Mouse (Mus musculus): ENCODE measurements at regions not wholly inside any gene's neighbourhood (a gene's known extent, or its start where the extent isn't known, plus 50 kb on each side); places are given as distances from the start of the nearest gene placed in this dataset.
A peak's percentile ranks its signal among the peaks of the same experiment; 100 is the strongest.

DNA sequence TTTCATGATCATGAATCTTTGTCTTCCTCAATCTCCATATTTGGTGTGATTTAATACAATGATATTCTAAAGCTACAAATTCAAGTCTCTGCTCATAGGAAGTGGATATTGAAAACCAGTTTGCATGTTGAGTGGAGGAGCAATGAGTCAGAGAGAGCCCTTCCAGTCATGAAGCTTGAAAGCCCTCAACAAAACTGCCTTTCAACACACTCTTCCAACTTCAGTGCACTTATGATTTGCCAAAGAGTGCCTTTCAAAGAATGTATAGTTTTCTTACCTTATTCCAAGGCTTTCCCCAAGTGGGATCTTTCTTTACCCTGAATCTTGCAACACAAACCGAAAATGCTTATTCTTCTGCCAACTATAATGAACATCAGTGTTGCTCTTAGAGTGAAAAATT is 690.6 kb downstream of the Hdgfl1 start:
- no peak for DNase-seq

- DNase-seq = no peak
Measured at GRCm38 (mm10) chr13:26061322-26061721, 708.6 kb downstream of the Hdgfl1 start.

GRCm38 (mm10) chr13:26037699-26038098 is 732.3 kb downstream of the Hdgfl1 start:
- DNase-seq = no peak

DNA sequence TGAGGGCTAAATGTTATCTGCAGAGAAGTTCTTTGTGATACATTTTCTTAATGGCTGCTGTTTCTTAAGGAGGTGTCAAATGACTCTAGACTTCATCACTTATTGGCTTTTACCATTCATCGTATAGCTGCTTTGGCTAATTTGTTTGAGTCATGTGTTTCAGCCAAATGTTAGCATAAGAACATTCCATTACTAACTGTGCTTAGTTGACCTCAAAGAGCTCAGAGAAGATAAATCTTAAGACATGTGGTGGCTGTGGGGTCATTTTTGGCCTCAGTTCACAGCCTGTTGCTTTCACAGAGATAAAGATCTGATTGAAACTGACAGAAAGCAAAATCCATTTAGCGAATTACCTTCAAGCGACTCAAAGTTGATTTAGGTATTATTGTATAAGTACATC is 743.6 kb downstream of the Hdgfl1 start:
- no peak for DNase-seq

DNA sequence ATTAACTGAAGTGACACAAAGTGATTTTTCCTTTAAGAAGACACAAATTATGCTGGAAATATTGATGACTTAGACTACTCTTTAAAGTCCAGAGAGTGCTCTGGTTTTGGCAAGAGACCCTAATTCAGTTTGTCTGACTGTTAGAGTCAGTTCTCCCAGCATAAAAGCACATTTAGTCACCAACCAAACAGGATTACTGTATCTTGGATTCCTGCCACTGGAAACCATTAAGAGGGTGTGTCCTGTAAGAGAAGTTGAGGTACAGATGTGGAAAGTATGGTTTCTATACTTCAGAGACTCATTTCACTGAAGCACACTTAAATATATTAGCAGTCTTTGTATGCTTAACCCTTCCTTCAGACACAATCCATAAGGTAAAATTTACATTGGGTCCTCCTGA is 745.3 kb downstream of the Hdgfl1 start:
- DNase-seq = no peak

DNA sequence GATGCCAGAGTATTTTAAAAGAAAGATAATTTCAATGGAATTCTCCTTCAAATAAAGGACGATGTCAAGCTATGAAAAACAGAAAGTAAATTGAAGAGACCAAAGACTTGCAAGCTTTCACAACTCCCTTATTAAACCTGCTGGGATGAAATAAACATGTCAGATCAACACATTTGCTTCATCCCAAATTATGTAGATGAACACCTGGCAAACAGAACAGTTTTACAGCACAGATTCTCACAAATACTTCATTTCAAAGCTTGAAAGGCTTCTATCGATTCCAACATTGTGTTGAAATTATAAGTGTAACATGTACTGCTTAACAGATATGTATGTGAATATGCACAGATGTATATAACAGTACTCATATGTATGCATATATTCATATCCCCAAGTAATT is 749.5 kb downstream of the Hdgfl1 start:
- no peak for DNase-seq

- peak in 1 of 2 experiments; percentile 26 for DNase-seq
Measured at GRCm38 (mm10) chr13:26009131-26009530, 738.8 kb upstream of the Nrsn1 start.

GRCm38 (mm10) chr13:26004768-26005560 is 734.7 kb upstream of the Nrsn1 start:
- DNase-seq = no peak

- DNase-seq = no peak
Measured at GRCm38 (mm10) chr13:25993526-25993925, 723.2 kb upstream of the Nrsn1 start.

DNA sequence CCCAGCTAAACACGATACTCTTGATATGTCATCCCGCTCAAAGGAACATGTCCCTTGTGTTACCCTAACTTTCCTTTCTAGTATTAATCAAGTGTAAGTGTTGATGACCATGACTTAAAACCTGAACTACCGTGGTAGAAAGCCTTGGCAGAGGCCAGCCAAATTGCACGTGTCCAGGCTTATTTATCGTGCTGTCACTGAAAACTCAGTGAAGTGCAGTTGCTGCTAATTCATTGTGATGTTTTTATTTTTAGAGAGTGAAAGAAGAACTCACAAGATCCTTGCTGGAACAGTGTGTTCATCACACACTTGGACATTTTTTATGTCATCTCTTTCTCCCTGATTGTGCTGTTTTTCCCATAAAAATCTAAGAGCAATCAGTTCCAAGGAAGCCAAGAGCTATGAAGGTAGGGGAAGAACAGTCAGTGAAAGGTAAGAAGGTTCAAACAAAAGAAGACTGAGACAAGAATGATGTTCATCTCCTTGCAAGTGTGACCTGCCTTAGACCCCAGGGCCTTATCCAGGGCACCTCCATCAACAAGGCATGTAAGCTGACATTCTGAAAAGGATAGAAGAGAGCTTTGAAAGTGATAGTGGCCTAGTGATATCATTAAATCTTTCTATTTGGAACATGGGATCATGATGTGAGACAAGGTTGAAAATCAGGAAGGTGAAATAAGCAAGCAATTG is 718.9 kb upstream of the Nrsn1 start:
- no peak for DNase-seq

- DNase-seq = no peak
Measured at GRCm38 (mm10) chr13:25984535-25984934, 714.2 kb upstream of the Nrsn1 start.

DNA sequence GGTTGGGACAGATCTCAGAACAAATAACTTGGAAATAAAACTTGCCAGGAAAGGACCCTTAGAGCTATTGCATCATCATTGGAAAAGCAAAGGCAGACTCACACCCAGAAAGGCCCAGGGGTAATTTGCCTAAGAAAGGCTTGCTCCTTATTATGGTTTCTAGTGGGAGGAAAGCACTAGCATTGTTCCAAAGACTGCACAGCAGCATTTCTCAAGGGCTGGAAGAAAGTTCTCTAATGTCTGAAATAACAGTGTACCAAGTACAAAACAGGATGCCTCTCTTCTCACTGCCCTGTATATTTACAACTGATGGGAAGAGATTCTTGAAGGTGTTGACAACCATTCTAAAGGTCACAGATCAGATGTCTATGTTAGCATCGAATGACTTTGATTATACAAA is 713.4 kb upstream of the Nrsn1 start:
- no peak for DNase-seq

DNA sequence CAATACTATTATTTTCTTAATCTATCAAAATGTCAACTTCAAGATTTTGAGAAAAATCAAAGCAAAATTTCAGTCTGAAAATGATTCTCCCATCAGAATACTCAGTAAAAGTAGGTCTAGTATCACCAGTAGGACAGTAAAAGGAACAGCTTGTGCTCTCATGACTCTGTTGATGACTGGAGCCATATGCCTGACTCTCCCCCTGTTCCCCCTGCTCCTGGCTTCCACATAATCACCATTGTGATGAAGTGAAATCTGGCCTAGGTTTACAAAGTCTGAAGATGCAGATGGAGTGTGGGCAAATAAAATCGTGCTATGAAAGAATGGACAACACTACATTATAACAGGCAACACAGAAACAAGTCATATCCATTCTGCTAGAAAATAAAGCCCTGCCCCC is 708.3 kb upstream of the Nrsn1 start:
- DNase-seq = no peak

DNA sequence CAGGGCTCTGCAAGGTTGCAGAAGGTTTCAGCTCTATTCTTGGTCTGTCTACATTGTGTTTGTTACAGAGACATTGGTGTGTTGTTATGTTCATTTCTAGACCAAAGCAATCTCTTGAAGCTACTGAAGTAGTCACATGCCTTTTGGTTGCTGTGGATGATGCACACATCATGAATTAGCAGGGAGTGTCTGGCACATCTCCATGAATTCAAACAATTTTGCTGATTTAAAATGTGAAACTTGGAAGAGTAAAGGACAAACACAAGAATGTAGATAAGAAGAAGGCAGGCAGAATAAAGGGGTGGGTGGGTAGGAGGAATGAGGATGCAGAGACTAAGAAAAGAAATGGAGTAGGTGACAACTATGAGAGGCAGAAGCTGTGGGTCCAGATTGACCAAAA is 688.3 kb upstream of the Nrsn1 start:
- no peak for DNase-seq

- DNase-seq = no peak
Measured at GRCm38 (mm10) chr13:25958153-25958466, 687.8 kb upstream of the Nrsn1 start.

GRCm38 (mm10) chr13:25957451-25958152 is 687.3 kb upstream of the Nrsn1 start:
- no peak for DNase-seq

- DNase-seq = no peak
Measured at GRCm38 (mm10) chr13:25937631-25938030, 667.3 kb upstream of the Nrsn1 start.

- DNase-seq = no peak
Measured at GRCm38 (mm10) chr13:25933783-25934182, 663.5 kb upstream of the Nrsn1 start.

DNA sequence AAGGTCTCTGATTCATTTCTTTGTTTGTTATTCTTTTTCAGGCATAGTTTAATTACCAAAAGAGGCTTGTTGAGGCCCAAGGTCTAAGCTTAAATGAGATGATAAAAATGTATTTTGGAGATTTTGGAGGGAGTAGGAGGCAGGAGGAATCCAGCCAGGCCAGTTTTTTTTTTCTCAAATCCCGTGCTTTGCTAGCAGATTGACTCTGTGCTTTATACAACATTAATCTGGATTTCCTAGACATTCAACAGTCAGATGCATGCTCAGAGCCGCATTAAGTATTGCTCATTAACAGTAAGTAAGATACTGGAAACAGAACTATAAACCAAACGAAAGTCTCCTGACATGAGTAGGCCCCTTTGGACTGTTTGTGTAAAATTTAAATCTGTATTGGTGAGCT is 662.9 kb upstream of the Nrsn1 start:
- DNase-seq = no peak

GRCm38 (mm10) chr13:25932810-25933209 is 662.5 kb upstream of the Nrsn1 start:
- peak; percentile 7 to 26 for DNase-seq

DNA sequence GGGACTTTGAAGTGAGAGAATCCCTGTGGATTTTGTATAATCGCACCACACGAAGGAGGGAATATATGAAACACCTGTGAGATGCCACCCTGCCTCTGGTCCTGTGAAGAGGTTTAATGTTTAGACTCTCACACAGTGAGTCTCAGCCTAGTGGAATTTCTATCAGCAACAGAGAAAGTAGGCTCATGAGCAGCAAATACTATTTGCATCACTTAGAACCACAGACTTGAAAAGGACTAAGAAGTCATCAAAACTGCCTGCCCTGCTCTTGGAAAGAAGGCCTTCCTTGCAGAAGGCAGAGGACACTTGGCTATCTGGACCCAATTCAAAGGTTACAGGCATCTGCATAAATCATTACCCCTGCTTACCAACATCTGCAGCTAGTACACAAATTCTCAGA is 662.1 kb upstream of the Nrsn1 start:
- no peak for DNase-seq

DNA sequence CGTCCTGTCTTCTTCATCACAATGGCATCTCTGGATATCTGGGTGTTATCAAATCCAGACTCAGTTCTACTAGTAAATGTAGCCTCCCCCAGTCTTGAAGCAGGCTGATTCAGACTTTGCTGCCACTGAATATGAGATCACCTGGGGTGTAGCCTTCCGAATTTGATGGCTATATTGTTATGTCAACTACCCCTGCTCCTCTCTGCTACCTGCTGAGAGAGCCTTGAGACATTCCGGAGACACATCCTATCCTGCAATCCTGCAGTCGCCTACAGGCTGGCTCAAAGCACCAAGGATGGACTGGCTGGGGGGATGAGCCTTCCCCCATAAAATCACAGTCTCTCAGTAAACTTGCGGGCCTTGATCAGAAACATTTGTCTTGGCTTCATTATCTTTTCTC is 655.4 kb upstream of the Nrsn1 start:
- no peak for DNase-seq

GRCm38 (mm10) chr13:25899871-25900270 is 629.6 kb upstream of the Nrsn1 start:
- DNase-seq = no peak

- DNase-seq = no peak
Measured at GRCm38 (mm10) chr13:25893150-25893549, 622.8 kb upstream of the Nrsn1 start.
